Mouse (Mus musculus): Measurements from ENCODE around the gene Kremen2. TPM values are rescaled to one million over a fixed set of nuclear protein-coding genes. Genes with fewer than 3 reads are reported as not detected.
A peak's percentile ranks its signal among the peaks of the same experiment; 100 is the strongest.

Kremen2 gene
- polyA plus RNA-seq, 1 experiment from 2014 or later: 0.45 TPM

DNA sequence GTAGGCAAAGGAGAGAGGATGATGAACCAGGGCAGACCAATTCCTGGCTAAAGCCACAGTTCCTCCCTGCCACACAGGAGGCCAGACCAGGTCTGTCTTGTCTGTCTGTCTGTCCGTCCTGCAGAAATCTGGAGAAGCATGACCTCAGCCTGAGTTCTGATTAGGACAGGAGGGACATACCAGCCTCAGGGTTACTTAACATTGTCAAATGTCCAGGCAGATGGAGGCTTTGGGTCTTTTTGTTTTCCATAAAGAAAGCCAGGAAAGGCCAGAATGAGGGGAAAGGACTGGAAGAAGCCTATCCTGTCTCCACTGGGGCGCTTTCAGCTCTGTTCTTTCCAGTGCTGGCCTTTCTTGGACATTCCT, 6.8 kb downstream of the Kremen2 start:
- no peak overlapping the region for H3K27ac ChIP-seq (ENCODE audit: low read length)
- 35% methylated on average over 2 of the region's 2 CpGs for WGBS
- H3K9me3 ChIP-seq (ENCODE audit: control insufficient read depth, low read depth, low read length): no peaks in the 10 kb centered on the region
- H3K27me3 ChIP-seq (ENCODE audit: control insufficient read depth, insufficient read depth, low read length): peaks cover 26% of the 10 kb centered on the region
- peaks cover 10% of the 10 kb centered on the region; the same call in 1 of the 2 replicates for H3K4me1 ChIP-seq (ENCODE audit: control insufficient read depth, insufficient read depth, low read length)
- peaks cover 10% of the 10 kb centered on the region for H3K36me3 ChIP-seq (ENCODE audit: control insufficient read depth, insufficient read depth, low read length)
- no peak for ATAC-seq (ENCODE audit: insufficient number of reproducible peaks, insufficient read depth, low FRiP score, low read depth)
- H3K4me2 ChIP-seq (replicated peaks; ENCODE audit: low read depth, low read length): peak overlapping the region; percentile 99
- H3K4me3 ChIP-seq (ENCODE audit: low read depth, low read length): peak overlapping the region; percentile 73
- peak overlapping the region; percentile 51; the same call in 1 of the 2 replicates for H3K9ac ChIP-seq (replicated peaks; ENCODE audit: low read depth, low read length)

GRCm38 (mm10) chr17:23737493-23738445, 7.9 kb downstream of the Kremen2 start:
- Histone ChIP-seq H3K4me2 (replicated peaks; ENCODE audit: low read depth, low read length) (no peak overlapping the region), H3K27me3 (ENCODE audit: control insufficient read depth, insufficient read depth, low read length) (peaks cover 18% of the 10 kb centered on the region), H3K9ac (replicated peaks; ENCODE audit: low read depth, low read length) (0 out of 2 replicates have a peak overlapping the region, but pooled peaks have one; percentile 1), H3K9me3 (ENCODE audit: control insufficient read depth, low read depth, low read length) (no peaks in the 10 kb centered on the region), H3K36me3 (ENCODE audit: control insufficient read depth, insufficient read depth, low read length) (peaks cover 13% of the 10 kb centered on the region), H3K4me3 (ENCODE audit: low read depth, low read length) (no peak overlapping the region), H3K4me1 (ENCODE audit: control insufficient read depth, insufficient read depth, low read length) (peaks cover 10% of the 10 kb centered on the region; the same call in 1 of the 2 replicates), H3K27ac (ENCODE audit: low read length) (no peak overlapping the region)
- no peak for ATAC-seq (ENCODE audit: insufficient number of reproducible peaks, insufficient read depth, low FRiP score, low read depth)
- WGBS: 67% methylated on average over 15 of the region's 15 CpGs

DNA sequence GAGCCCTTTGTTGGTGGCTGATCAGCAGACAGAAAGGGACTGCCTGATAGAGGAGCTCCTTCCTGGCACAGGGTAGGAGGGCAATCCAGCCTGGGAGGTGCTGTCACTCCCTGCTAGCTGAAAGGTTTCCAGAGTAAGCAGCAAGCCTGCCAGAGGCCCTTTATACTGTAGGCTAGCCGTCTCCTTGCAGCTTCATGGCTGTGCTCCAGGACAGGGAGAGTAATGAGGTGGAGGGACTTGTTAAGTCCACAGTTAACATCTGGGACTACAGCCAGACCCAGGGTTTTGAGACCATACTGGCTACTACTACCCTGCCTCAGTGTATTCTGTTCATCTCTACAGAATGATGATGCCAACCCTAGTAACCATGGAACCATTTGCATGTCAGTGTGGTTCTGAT, 11.3 kb downstream of the Kremen2 start:
- no peaks in the 10 kb centered on the region for H3K9me3 ChIP-seq (ENCODE audit: control insufficient read depth, low read depth, low read length)
- H3K4me2 ChIP-seq (replicated peaks; ENCODE audit: low read depth, low read length): no peak overlapping the region
- H3K4me1 ChIP-seq (ENCODE audit: control insufficient read depth, insufficient read depth, low read length): peaks cover 7% of the 10 kb centered on the region; the same call in 1 of the 2 replicates
- no peaks in the 10 kb centered on the region for H3K27me3 ChIP-seq (ENCODE audit: control insufficient read depth, insufficient read depth, low read length)
- H3K9ac ChIP-seq (replicated peaks; ENCODE audit: low read depth, low read length): no peak overlapping the region
- ATAC-seq (ENCODE audit: insufficient number of reproducible peaks, insufficient read depth, low FRiP score, low read depth): no peak
- no peak overlapping the region for H3K4me3 ChIP-seq (ENCODE audit: low read depth, low read length)
- no peak overlapping the region for H3K27ac ChIP-seq (ENCODE audit: low read length)
- peaks cover 13% of the 10 kb centered on the region for H3K36me3 ChIP-seq (ENCODE audit: control insufficient read depth, insufficient read depth, low read length)
- 60% methylated on average over 1 of the region's 1 CpGs for WGBS

GRCm38 (mm10) chr17:23730441-23730840, 15.2 kb downstream of the Kremen2 start:
- Histone ChIP-seq H3K9ac (replicated peaks; ENCODE audit: low read depth, low read length) (no peak overlapping the region), H3K27me3 (ENCODE audit: control insufficient read depth, insufficient read depth, low read length) (no peaks in the 10 kb centered on the region), H3K4me2 (replicated peaks; ENCODE audit: low read depth, low read length) (no peak overlapping the region), H3K4me1 (ENCODE audit: control insufficient read depth, insufficient read depth, low read length) (peaks cover 7% of the 10 kb centered on the region; the same call in 1 of the 2 replicates), H3K9me3 (ENCODE audit: control insufficient read depth, low read depth, low read length) (no peaks in the 10 kb centered on the region), H3K27ac (ENCODE audit: low read length) (no peak overlapping the region), H3K36me3 (ENCODE audit: control insufficient read depth, insufficient read depth, low read length) (peaks cover 4% of the 10 kb centered on the region; the same call in 1 of the 2 replicates), H3K4me3 (ENCODE audit: low read depth, low read length) (no peak overlapping the region)
- ATAC-seq (ENCODE audit: insufficient number of reproducible peaks, insufficient read depth, low FRiP score, low read depth): no peak
- WGBS: 70% methylated on average over 1 of the region's 1 CpGs

GRCm38 (mm10) chr17:23726758-23727142, 18.9 kb downstream of the Kremen2 start:
- H3K4me1 ChIP-seq (ENCODE audit: control insufficient read depth, insufficient read depth, low read length): peaks cover 7% of the 10 kb centered on the region; the same call in 1 of the 2 replicates
- under 1% methylated on average over 20 of the region's 20 CpGs for WGBS
- H3K4me2 ChIP-seq (replicated peaks; ENCODE audit: low read depth, low read length): peak overlapping the region; percentile 41
- peak overlapping the region; percentile 68; the same call in 1 of the 2 replicates for H3K9ac ChIP-seq (replicated peaks; ENCODE audit: low read depth, low read length)
- peak; percentile 91 for ATAC-seq (ENCODE audit: insufficient number of reproducible peaks, insufficient read depth, low FRiP score, low read depth)
- H3K27me3 ChIP-seq (ENCODE audit: control insufficient read depth, insufficient read depth, low read length): no peaks in the 10 kb centered on the region
- H3K4me3 ChIP-seq (ENCODE audit: low read depth, low read length): peak overlapping the region; percentile 85
- no peaks in the 10 kb centered on the region for H3K36me3 ChIP-seq (ENCODE audit: control insufficient read depth, insufficient read depth, low read length)
- no peaks in the 10 kb centered on the region for H3K9me3 ChIP-seq (ENCODE audit: control insufficient read depth, low read depth, low read length)
- H3K27ac ChIP-seq (ENCODE audit: low read length): peak overlapping the region; percentile 89; the same call in 1 of the 2 replicates

DNA sequence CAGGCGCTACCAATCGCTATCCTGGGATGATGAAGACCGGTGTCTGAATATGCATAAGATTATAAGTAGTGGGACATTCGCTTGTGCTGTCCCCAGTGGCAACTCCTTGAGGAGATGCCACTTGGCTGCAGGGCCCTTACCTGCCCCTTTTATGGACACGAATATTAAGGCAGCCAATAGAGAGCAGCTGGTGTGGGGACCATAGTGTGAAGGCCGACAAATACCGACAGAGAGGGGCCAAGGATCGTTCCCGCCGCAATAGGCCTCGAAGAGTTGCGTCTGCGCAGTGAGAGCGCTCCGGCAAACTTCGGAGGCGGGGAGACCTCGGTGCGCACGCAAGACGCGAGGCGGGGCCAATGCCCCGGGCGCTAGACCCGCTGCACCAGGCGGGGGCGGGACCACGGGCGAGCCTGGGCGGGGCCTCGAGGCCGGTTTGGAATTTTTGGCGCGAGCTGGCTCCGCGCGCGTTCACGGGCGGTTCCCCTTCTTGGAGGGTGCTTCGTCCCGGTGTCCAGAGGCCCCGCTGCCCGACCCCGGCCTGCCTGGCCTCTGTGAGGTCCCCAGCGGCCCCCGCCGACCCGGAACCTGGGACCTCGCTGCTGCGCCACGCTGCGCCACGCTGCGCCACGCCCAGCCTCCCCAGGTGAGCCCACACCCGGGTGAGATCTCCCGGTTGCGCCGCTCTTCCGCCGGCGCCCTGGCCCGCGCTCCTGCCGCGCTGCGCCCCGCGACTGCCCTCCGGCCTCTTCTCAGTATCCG, 19.5 kb downstream of the Kremen2 start, which contains the start of gene Pkmyt1:
TSS of gene Pkmyt1 (plus strand) at position 338 of the 759 bp plus-strand sequence.
- Histone ChIP-seq H3K27ac (ENCODE audit: low read length) (peak within 1 kb of the TSS; percentile 89), H3K9me3 (ENCODE audit: control insufficient read depth, low read depth, low read length) (no peaks in the 10 kb centered on the region), H3K4me3 (ENCODE audit: low read depth, low read length) (peak within 1 kb of the TSS; percentile 85), H3K4me1 (ENCODE audit: control insufficient read depth, insufficient read depth, low read length) (peaks cover 7% of the 10 kb centered on the region; the same call in 1 of the 2 replicates), H3K27me3 (ENCODE audit: control insufficient read depth, insufficient read depth, low read length) (no peaks in the 10 kb centered on the region), H3K4me2 (replicated peaks; ENCODE audit: low read depth, low read length) (peak within 1 kb of the TSS; percentile 41), H3K36me3 (ENCODE audit: control insufficient read depth, insufficient read depth, low read length) (no peaks in the 10 kb centered on the region), H3K9ac (replicated peaks; ENCODE audit: low read depth, low read length) (peak within 1 kb of the TSS; percentile 68)
- 1% methylated on average over 64 of the region's 73 CpGs for WGBS
- peak; percentile 90 for ATAC-seq (ENCODE audit: insufficient number of reproducible peaks, insufficient read depth, low FRiP score, low read depth)

DNA sequence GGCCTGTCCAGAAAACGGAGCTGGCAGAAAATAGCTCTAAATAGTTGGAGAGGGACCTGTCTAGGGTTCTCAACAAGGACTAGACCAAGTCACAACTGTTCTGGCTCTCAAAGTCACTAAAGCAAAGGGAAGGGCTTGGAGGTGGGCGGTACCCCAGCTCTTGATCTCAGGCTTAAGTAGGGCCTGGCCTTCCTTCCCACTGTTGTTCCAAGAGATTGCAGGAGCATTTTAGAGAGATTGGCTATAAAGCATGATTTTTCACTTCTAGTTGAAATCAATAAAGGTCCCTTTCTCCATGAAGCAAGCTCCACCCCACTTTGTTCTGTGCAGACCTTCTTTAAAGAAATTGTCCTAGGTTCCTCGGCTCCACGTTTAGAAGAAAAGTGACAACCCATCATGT, 20.2 kb downstream of the Kremen2 start:
- peak overlapping the region; percentile 85; the same call in 1 of the 2 replicates for H3K4me3 ChIP-seq (ENCODE audit: low read depth, low read length)
- H3K27ac ChIP-seq (ENCODE audit: low read length): peak overlapping the region; percentile 21; the same call in 1 of the 2 replicates
- H3K4me1 ChIP-seq (ENCODE audit: control insufficient read depth, insufficient read depth, low read length): peaks cover 7% of the 10 kb centered on the region; the same call in 1 of the 2 replicates
- peak overlapping the region; percentile 41 for H3K4me2 ChIP-seq (replicated peaks; ENCODE audit: low read depth, low read length)
- H3K27me3 ChIP-seq (ENCODE audit: control insufficient read depth, insufficient read depth, low read length): no peaks in the 10 kb centered on the region
- H3K36me3 ChIP-seq (ENCODE audit: control insufficient read depth, insufficient read depth, low read length): no peaks in the 10 kb centered on the region
- 51% methylated on average over 4 of the region's 4 CpGs for WGBS
- H3K9ac ChIP-seq (replicated peaks; ENCODE audit: low read depth, low read length): peak overlapping the region; percentile 25; the same call in 1 of the 2 replicates
- no peak for ATAC-seq (ENCODE audit: insufficient number of reproducible peaks, insufficient read depth, low FRiP score, low read depth)
- H3K9me3 ChIP-seq (ENCODE audit: control insufficient read depth, low read depth, low read length): no peaks in the 10 kb centered on the region

All from stomach, embryonic 14.5 days (tissue).